Mouse (Mus musculus): Measurements from ENCODE around the gene Eef1akmt1.

Eef1akmt1 gene

GRCm38 (mm10) chr14:57535646-57536045, 35.8 kb downstream of the Eef1akmt1 start:
- no peak for TF ChIP-seq GATA4 (IDR thresholded peaks at IDR 0.05; ENCODE audit: insufficient replicate concordance, low read length)

- no peak for TF ChIP-seq GATA4 (IDR thresholded peaks at IDR 0.05; ENCODE audit: insufficient replicate concordance, low read length)
These were observed 36.5 kb downstream of the Eef1akmt1 start for GRCm38 (mm10) chr14:57534961-57535360.

GRCm38 (mm10) chr14:57534346-57534745, 37.1 kb downstream of the Eef1akmt1 start:
- no peak for TF ChIP-seq GATA4 (IDR thresholded peaks at IDR 0.05; ENCODE audit: insufficient replicate concordance, low read length)

- no peak for TF ChIP-seq GATA4 (IDR thresholded peaks at IDR 0.05; ENCODE audit: insufficient replicate concordance, low read length)
These were observed 37.6 kb downstream of the Eef1akmt1 start for GRCm38 (mm10) chr14:57533841-57534240.

- TF ChIP-seq GATA4 (IDR thresholded peaks at IDR 0.05; ENCODE audit: insufficient replicate concordance, low read length), result no peak
These were observed 38.2 kb downstream of the Eef1akmt1 start for GRCm38 (mm10) chr14:57533214-57533613.

GRCm38 (mm10) chr14:57532577-57532976, 38.8 kb downstream of the Eef1akmt1 start:
- TF ChIP-seq GATA4 (IDR thresholded peaks at IDR 0.05; ENCODE audit: insufficient replicate concordance, low read length), result no peak

- TF ChIP-seq GATA4 (IDR thresholded peaks at IDR 0.05; ENCODE audit: insufficient replicate concordance, low read length), result no peak
These were observed 41.5 kb downstream of the Eef1akmt1 start for GRCm38 (mm10) chr14:57529786-57530515.

GRCm38 (mm10) chr14:57529086-57529785, 42.2 kb downstream of the Eef1akmt1 start:
- TF ChIP-seq GATA4 (IDR thresholded peaks at IDR 0.05; ENCODE audit: insufficient replicate concordance, low read length), result no peak

- TF ChIP-seq GATA4 (IDR thresholded peaks at IDR 0.05; ENCODE audit: insufficient replicate concordance, low read length), result no peak
These were observed 43.8 kb downstream of the Eef1akmt1 start for GRCm38 (mm10) chr14:57527598-57527997.

- no peak for TF ChIP-seq GATA4 (IDR thresholded peaks at IDR 0.05; ENCODE audit: insufficient replicate concordance, low read length)
These were observed 44.3 kb downstream of the Eef1akmt1 start for GRCm38 (mm10) chr14:57527122-57527521.

- TF ChIP-seq GATA4 (IDR thresholded peaks at IDR 0.05; ENCODE audit: insufficient replicate concordance, low read length), result no peak
These were observed 45.3 kb downstream of the Eef1akmt1 start for GRCm38 (mm10) chr14:57526050-57526623.

GRCm38 (mm10) chr14:57525388-57526049, 45.9 kb downstream of the Eef1akmt1 start:
- no peak for TF ChIP-seq GATA4 (IDR thresholded peaks at IDR 0.05; ENCODE audit: insufficient replicate concordance, low read length)

GRCm38 (mm10) chr14:57524671-57525387, 46.6 kb downstream of the Eef1akmt1 start, which contains the start of gene Il17d:
Il17d (plus strand) TSS chr14:57524777.
- no peak for TF ChIP-seq GATA4 (IDR thresholded peaks at IDR 0.05; ENCODE audit: insufficient replicate concordance, low read length)

- no peak for TF ChIP-seq GATA4 (IDR thresholded peaks at IDR 0.05; ENCODE audit: insufficient replicate concordance, low read length)
These were observed 47.6 kb downstream of the Eef1akmt1 start for GRCm38 (mm10) chr14:57523762-57524161.

GRCm38 (mm10) chr14:57517001-57517400, 54.4 kb downstream of the Eef1akmt1 start:
- no peak for TF ChIP-seq GATA4 (IDR thresholded peaks at IDR 0.05; ENCODE audit: insufficient replicate concordance, low read length)
